Mouse (Mus musculus) E14TG2a.4 (cell line): Measurements from ENCODE around the gene Cgnl1.

Experiments used
- CTCF ChIP-seq: conservative IDR thresholded peaks from 2 replicates; pipeline ENCODE4 v1.5.1; 2014; ENCODE audit warnings: low read length
- NANOG ChIP-seq: IDR thresholded peaks from 2 replicates; pipeline ENCODE4 v1.6.1; 2014; ENCODE audit warnings: borderline replicate concordance, low read length, mixed read lengths
- POU5F1 ChIP-seq: IDR thresholded peaks from 2 replicates; pipeline ENCODE4 v1.6.1; 2014; ENCODE audit warnings: low read length, borderline replicate concordance

- no peak for TF ChIP-seq CTCF
- no peak for TF ChIP-seq NANOG
- TF ChIP-seq POU5F1, result no peak
These were observed 4.5 kb downstream of the Cgnl1 start for GRCm38 (mm10) chr9:71766902-71767301.
